Mouse (Mus musculus) cerebellum, adult 11-12 months (tissue): ENCODE measurements around the gene Gcc2.
"Not testable (repeated sequence)": the region's sequence is repeated elsewhere in the genome, so short reads cannot be mapped to it uniquely, and the experiment has no call there.

Experiments used
- DNase-seq: peaks from one replicate; pipeline ENCODE4 v3.0.0; 2022

Gene Gcc2

GRCm38 (mm10) chr10:58255213-58255892 is at the start of gene Gcc2:
Gene Gcc2 (plus strand): TSS chr10:58255497.
- peak; percentile 92 for DNase-seq

- no peak for DNase-seq
Measured at GRCm38 (mm10) chr10:58205986-58206385, 49.3 kb upstream of the Gcc2 start.

DNA sequence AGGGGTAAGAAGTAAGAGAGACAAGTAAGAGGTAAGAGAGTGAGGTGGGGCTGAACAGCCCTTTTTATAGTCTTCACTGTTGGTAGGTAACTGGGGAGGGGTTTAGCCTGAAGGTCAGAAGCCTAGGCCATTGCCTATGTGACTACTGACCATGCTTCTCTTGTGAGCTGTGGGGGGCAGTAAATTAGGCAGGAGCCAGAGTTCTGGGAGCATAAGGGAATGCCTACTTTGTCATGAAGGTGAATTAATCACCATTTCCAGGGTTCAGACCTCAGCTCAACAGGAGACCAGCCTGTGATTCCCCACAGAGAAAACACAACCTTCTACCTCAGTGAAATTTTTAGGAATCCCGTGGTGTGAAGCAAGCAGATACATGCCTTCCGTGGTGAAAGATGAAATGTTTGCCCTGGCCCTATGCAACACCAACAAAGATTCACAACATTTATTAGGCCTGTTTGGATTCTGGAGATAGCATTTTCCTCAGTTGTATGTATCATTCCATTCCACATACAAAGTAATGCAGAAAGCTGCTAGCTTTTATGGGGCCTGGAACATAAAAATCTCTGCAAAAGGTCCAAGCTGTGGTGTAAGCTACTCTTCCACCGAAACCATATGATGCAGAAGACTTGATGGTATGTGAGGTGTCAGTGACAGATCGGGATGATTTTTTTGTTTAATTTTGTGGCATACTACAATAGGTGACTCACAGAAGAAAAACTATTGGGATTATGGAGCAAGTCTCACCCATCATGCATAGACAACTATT is 48.5 kb upstream of the Gcc2 start:
- DNase-seq, result no peak

GRCm38 (mm10) chr10:58209710-58210467 is 45.4 kb upstream of the Gcc2 start:
- no peak for DNase-seq

DNA sequence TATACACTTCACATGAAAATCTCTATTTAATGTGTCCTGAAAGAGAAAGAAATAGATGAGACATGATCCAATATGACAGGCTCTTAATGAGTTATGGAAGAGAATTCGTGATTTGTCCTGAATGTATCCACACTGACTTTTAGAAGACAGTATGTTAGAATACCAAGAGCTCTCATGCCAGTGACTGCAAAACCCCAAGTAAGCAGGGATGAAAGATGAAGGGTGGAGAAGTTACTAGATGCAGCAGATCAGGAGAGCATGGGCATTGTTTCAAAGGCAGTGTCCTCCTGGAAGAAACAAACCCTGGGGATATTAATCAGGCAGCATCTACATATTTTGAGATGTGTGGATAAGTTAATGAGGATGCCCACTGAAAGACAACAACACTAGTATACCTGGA is 44.8 kb upstream of the Gcc2 start:
- no peak for DNase-seq

DNA sequence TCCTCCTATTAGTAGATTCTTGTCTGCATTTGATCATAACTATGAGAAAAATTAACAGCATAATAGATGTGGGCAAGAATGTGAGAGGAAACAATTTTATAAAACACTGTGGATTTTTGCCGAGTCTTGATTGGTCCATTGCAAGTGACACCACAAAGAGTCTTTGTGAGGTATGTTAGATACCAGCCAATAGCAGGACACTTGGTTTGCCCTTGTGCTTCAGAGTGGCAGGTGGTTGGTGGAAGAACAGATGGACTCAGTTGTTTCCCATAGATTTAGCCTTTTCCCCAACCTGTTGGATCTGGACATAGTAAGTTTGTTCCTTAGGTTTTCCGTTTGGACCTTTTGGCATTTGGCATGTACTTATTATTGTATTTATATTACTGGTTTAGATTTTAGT is 44.1 kb upstream of the Gcc2 start:
- no peak for DNase-seq

GRCm38 (mm10) chr10:58212230-58212629 is 43.1 kb upstream of the Gcc2 start:
- DNase-seq, result no peak

DNA sequence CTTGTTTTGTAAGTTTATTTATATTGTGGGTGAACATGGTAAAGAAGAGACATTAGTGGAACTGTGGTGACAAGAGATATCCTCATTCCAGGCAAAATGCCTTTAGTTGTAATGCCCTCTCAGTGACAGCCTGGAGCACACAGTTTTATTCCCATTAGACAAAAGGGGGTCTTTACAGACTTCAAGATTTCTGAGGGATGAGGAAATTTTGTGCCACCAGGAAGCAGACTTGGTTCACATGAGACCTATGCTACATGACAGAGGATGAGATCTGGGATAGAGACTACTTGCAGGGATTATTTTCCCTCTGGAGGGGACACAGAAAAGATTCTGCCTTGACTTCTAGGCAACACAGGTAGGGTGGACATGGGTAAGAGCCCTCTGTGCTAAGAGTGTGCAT is 40.8 kb upstream of the Gcc2 start:
- DNase-seq, result no peak

- DNase-seq, result no peak
Measured at GRCm38 (mm10) chr10:58214934-58215333, 40.4 kb upstream of the Gcc2 start.

- DNase-seq, result no peak
Measured at GRCm38 (mm10) chr10:58215353-58215752, 39.9 kb upstream of the Gcc2 start.

GRCm38 (mm10) chr10:58217366-58217765 is 37.9 kb upstream of the Gcc2 start:
- no peak for DNase-seq

GRCm38 (mm10) chr10:58220726-58221125 is 34.6 kb upstream of the Gcc2 start:
- DNase-seq, result no peak

GRCm38 (mm10) chr10:58221571-58221970 is 33.7 kb upstream of the Gcc2 start:
- peak; percentile 26 for DNase-seq

DNA sequence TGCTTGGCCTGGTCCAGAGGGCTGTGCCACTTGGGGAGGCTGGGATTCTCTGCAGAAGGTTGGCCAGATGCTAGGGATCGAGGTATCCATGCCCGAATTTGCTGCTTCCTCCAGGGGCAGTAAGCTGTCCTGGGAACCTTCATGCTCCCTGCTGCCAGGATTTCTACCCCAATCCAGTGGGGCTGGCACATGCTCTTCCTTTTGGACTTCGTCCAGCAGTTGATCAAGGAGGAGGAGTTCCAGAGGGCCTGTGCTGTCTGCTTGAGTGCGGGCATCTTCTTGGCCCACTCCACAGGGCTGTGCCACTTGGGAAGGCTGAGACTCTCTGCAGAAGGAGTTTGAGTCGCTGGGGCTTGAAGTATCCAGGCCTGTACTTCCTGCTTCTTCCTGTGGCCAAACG is 32.1 kb upstream of the Gcc2 start:
- not testable (repeated sequence) for DNase-seq

- peak; percentile 65 for DNase-seq
Measured at GRCm38 (mm10) chr10:58223972-58224805, 31.1 kb upstream of the Gcc2 start.

DNA sequence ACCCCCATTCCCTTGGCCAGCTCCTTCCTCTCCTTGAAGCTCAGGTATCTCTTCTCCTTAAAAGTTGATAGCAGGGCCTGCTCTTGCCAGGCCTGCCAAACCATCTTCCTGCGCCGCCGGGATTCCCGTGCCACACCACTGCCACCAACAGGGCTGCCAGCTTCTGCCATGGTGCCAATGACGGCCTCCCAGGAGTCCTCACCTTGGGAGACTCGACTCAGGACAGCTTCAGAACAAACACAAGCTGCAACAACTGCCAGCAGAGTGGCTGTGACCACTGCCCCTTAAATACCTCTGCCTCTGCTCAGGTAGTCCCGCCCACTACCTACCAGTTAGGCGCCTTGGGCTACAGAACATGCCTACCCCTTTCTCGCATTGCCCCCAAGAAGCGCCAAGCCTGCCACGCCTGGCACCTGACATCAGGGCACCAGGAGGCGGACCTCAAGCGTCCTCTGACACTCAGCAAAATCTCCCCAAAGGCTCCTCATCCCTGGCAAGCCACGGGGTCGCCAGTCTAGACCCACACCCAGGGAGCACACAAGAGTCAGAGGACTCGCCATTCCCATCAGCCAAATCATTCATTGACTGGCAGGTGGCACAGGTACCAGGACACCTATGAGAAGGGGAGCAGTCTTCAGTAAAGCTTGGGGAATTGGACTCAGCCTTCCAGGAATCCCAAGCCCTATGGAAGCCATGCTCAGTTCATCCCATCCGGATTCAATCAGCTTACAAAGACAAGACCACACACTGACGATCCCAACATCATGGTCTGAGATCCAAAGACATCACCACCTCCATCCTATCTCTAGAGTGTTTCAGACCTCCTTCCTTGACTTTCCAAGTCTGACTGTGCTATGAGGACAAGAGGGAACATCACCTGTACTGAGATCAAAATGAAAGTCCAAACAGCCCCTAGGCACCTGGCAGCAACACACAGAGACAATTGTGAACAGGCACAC is 30.2 kb upstream of the Gcc2 start, which contains the start of gene AW822073:
Gene AW822073, minus strand, starts transcription at position 104 of the 959 bp plus-strand sequence.
- DNase-seq, result peak; percentile 34

GRCm38 (mm10) chr10:58226357-58226756 is 28.9 kb upstream of the Gcc2 start:
- DNase-seq, result not testable (repeated sequence)

DNA sequence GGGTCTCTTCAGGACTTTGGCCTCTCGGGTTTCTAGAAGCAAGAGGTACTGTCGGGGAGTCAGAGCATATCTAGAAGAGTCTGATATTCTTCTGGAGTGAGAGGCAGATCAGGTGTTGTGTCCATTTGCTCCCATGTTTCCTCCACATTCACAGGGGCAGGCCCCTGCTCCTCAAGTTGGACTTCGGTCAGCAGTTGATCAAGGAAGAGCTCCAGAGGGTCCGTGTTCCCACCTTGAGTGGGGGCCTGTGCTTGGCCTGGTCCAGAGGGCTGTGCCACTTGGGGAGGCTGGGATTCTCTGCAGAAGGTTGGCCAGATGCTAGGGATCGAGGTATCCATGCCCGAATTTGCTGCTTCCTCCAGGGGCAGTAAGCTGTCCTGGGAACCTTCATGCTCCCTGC is 27.5 kb upstream of the Gcc2 start:
- peak; percentile 46 for DNase-seq

- not testable (repeated sequence) for DNase-seq
Measured at GRCm38 (mm10) chr10:58230021-58230420, 25.3 kb upstream of the Gcc2 start.

- DNase-seq, result peak; percentile 44
Measured at GRCm38 (mm10) chr10:58231088-58231487, 24.2 kb upstream of the Gcc2 start.
